ENCODE assay signal across 8 mouse cellular contexts in the genomic region with DNA sequence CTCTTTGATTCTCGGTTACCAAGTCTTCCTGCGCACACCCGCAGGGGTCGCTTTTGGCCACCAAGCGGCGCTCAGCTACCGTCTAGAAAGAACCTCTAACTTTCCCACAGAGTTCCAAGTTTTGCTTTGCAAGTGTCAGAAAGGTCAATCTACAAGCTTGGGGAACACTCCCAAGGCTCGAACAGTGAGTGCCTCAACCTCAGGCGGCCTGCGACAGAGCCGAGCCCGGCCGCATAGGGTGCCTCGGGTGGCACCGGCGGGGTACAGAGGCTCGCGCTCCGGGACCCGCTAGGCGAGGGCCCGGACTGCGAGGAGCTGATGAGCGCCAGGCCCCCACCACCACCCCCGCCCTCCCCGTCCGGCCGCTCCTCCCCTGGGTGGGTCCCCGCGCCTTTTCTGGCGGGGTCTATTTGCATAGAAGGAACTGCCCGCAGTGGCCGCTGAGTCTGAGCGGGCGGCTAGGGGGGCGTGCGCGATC. TPM values are rescaled to one million over a fixed set of nuclear protein-coding genes. Genes with fewer than 3 reads are reported as not detected.
A peak's percentile ranks its signal among the peaks of the same experiment; 100 is the strongest.
DNase-seq lines count a peak whose midpoint lies in the region; ATAC-seq lines count a peak whose summit lies in the region.

Gene Col23a1, plus strand, starts transcription at position 357 of the 478 bp plus-strand sequence.

- DNase-seq in MN1 (ENCODE audit: low spot score), result peak; percentile 56
- peak; percentile 32 to 51 for DNase-seq in cerebellum, adult 18-20 months
- peak; percentile 38 for DNase-seq in heart, postnatal 25 days (ENCODE audit: low spot score)
- DNase-seq in large intestine, adult 2 months (ENCODE audit: low read depth, low spot score), result peak; percentile 33
- DNase-seq in lung, adult 18-20 months, result peak; percentile 79 to 81
- peak; percentile 38 for DNase-seq in thymus, postnatal 0 days (ENCODE audit: low spot score)

- H3K4me3 ChIP-seq in forebrain, embryonic 16.5 days (replicated peaks; ENCODE audit: low read length), result peak within 1 kb of the TSS; percentile 49
- H3K4me3 ChIP-seq in neural tube, embryonic 15.5 days (replicated peaks), result peak within 1 kb of the TSS; percentile 60

- no peaks in the 10 kb centered on the region for H3K9me3 ChIP-seq in forebrain, embryonic 16.5 days (ENCODE audit: control insufficient read depth, low read length)
- H3K9me3 ChIP-seq in neural tube, embryonic 15.5 days (replicated peaks), result no peaks in the 10 kb centered on the region

- ATAC-seq in forebrain, embryonic 16.5 days, result peak; percentile 82
- ATAC-seq in neural tube, embryonic 15.5 days (ENCODE audit: low FRiP score), result peak; percentile 80

- no peaks in the 10 kb centered on the region for H3K36me3 ChIP-seq in forebrain, embryonic 16.5 days (ENCODE audit: control insufficient read depth, insufficient read depth)
- H3K36me3 ChIP-seq in neural tube, embryonic 15.5 days, result peaks cover 3% of the 10 kb centered on the region; the same call in 1 of the 2 replicates

- intact Hi-C loops in heart, postnatal 25 days (cut with DNase I), result loop anchor here (1.0 to 10.0 kb wide), 3 partner anchors 157 to 395 kb away; partner anchors contain the start of gene 0610009B22Rik

- peak within 1 kb of the TSS; percentile 84 for H3K4me2 ChIP-seq in forebrain, embryonic 16.5 days (ENCODE audit: low read length)
- H3K4me2 ChIP-seq in neural tube, embryonic 15.5 days, result peak within 1 kb of the TSS; percentile 99

- H3K9ac ChIP-seq in forebrain, embryonic 16.5 days (replicated peaks; ENCODE audit: low read depth, low read length), result peak within 1 kb of the TSS; percentile 53
- peak within 1 kb of the TSS; percentile 58 for H3K9ac ChIP-seq in neural tube, embryonic 15.5 days (replicated peaks)

- H3K27ac ChIP-seq in forebrain, embryonic 16.5 days (ENCODE audit: low read length), result no peak within 1 kb of the TSS
- peak within 1 kb of the TSS; percentile 56; the same call in 1 of the 2 replicates for H3K27ac ChIP-seq in neural tube, embryonic 15.5 days (replicated peaks)

- H3K27me3 ChIP-seq in forebrain, embryonic 16.5 days (replicated peaks; ENCODE audit: control insufficient read depth, insufficient read depth, low read length), result no peaks in the 10 kb centered on the region
- peaks cover 18% of the 10 kb centered on the region for H3K27me3 ChIP-seq in neural tube, embryonic 15.5 days (replicated peaks)

- under 1% methylated on average over 32 of the region's 38 CpGs for WGBS in forebrain, embryonic 16.5 days
- WGBS in large intestine, adult 2 months, result under 1% methylated on average over 37 of the region's 38 CpGs
- WGBS in neural tube, embryonic 15.5 days, result 1% methylated on average over 38 of the region's 38 CpGs

- peaks cover 4% of the 10 kb centered on the region; the same call in 1 of the 2 replicates for H3K4me1 ChIP-seq in forebrain, embryonic 16.5 days (replicated peaks; ENCODE audit: control insufficient read depth, insufficient read depth, low read length)
- H3K4me1 ChIP-seq in neural tube, embryonic 15.5 days, result peaks cover 18% of the 10 kb centered on the region

RNA-seq across cellular contexts. Expression of gene Col23a1, which starts in this region (rescaled TPM):
- polyA plus RNA-seq in forebrain, embryonic 16.5 days (2015; fragmentation: Nextera tagmentation; extraction: Ambion mirVana), result 3.0 and 3.3 TPM in 2 replicates
- total RNA-seq in heart, postnatal 25 days (2021), result 1 to 10 TPM; 1.0 to 1.6 TPM
- 3.3 and 4.4 TPM in 2 replicates for polyA plus RNA-seq in large intestine, adult 2 months (2012; rRNA removed)
- polyA plus RNA-seq in neural tube, embryonic 15.5 days (2015; fragmentation: Nextera tagmentation; extraction: Ambion mirVana), result 9.1 and 10.5 TPM in 2 replicates
- polyA plus RNA-seq in thymus, postnatal 0 days (2015; fragmentation: Nextera tagmentation; extraction: Ambion mirVana), result 0.27 and 0.36 TPM in 2 replicates

Comparison
In these comparisons a context has a peak if more than half of its experiments do, and no peak if none do; other contexts are left out.
1. Peak in DNase-seq in thymus, postnatal 0 days; RNA of the gene not detected or under 1 TPM.